Mouse (Mus musculus) small intestine, adult 2 months (tissue): ENCODE data around the gene Pdlim5. TPM values are rescaled to one million over a fixed set of nuclear protein-coding genes. Genes with fewer than 3 reads are reported as not detected.

Experiments used
- H3K27ac ChIP-seq: fragments of 200-500 bp; 2 replicates; pipeline ENCODE4 v1.5.1; 2012; ENCODE audit warnings: low read depth, low read length, control low read depth, inconsistent platforms; ENCODE audit not compliant: insufficient read depth
- H3K27me3 ChIP-seq: fragments of 200-500 bp; 2 replicates; pipeline ENCODE4 v1.6.1; 2012; ENCODE audit warnings: mild to moderate bottlenecking, moderate library complexity, low read length, inconsistent platforms; ENCODE audit not compliant: control insufficient read depth, insufficient read depth
- H3K36me3 ChIP-seq: fragments of 200-500 bp; 2 replicates; pipeline ENCODE4 v1.6.1; 2012; ENCODE audit warnings: mild to moderate bottlenecking, low read length, control low read depth, inconsistent platforms; ENCODE audit not compliant: control insufficient read depth, insufficient read depth
- H3K4me1 ChIP-seq: fragments of 200-500 bp; 2 replicates; pipeline ENCODE4 v1.6.1; 2012; ENCODE audit warnings: low read length, inconsistent platforms, mixed read lengths; ENCODE audit not compliant: control insufficient read depth, insufficient read depth, insufficient read length
- H3K4me3 ChIP-seq: fragments of 200-500 bp; 2 replicates; pipeline ENCODE4 v1.5.1; 2012; ENCODE audit warnings: low read depth, mild to moderate bottlenecking, control low read depth, inconsistent platforms, low read length, moderate library complexity
- CTCF ChIP-seq: fragments of 200-500 bp; IDR thresholded peaks from 2 replicates; pipeline ENCODE4 v1.5.1; 2012; ENCODE audit warnings: low read depth, mild to moderate bottlenecking, control low read depth, inconsistent platforms, low read length, moderate library complexity, mixed read lengths; ENCODE audit not compliant: insufficient replicate concordance, insufficient read length; ENCODE audit errors: extremely low read depth
- POLR2A ChIP-seq: fragments of 200-500 bp; IDR thresholded peaks from 2 replicates; pipeline ENCODE4 v1.6.1; 2012; ENCODE audit warnings: low read depth, mild to moderate bottlenecking, control low read depth, inconsistent platforms, low read length, moderate library complexity
- WGBS: fragments of 180-500 bp; shearing (Covaris S2); methylation state at CpG from one replicate; pipeline ENCODE4 v1.1.7; 2018; 5-methylcytosine and 5-hydroxymethylcytosine counted together
- polyA plus RNA-seq: library from polyadenylated mRNA; depleted of rRNA; stranded (reverse); fragments of >200 nt; gene quantifications from 2 replicates; pipeline ENCODE4 v1.2.3, GENCODE M21; 2012

Gene Pdlim5
- polyA plus RNA-seq, 1 experiment, result 63.1 TPM

DNA sequence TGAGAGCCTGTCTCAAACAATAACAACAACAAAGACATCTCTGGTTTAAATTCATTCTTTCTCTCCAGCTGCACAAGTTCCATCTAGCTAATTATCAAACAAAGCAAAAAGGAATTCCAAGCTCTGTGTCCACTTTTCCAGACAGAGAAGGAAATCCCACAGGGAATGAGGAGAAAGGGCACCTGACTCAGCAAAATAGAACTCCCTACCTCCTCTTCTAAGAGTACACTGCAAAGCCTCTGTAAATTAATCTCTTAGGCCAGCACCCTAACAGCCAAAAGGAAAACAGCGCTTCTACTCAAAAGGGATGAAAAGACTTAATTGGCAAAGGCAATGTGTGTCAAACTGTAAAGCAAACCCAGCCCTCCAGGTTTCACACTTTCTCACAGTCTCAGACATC is 20.4 kb downstream of the Pdlim5 start:
- Histone ChIP-seq H3K36me3 (peaks cover 5% of the 10 kb centered on the region; the same call in 1 of the 2 replicates), H3K27ac (no peak overlapping the region), H3K27me3 (no peaks in the 10 kb centered on the region), H3K4me1 (no peaks in the 10 kb centered on the region), H3K4me3 (no peak overlapping the region)
- no peak for TF ChIP-seq CTCF
- TF ChIP-seq POLR2A, result no peak
- WGBS, result 83% methylated on average over 1 of the region's 1 CpGs

DNA sequence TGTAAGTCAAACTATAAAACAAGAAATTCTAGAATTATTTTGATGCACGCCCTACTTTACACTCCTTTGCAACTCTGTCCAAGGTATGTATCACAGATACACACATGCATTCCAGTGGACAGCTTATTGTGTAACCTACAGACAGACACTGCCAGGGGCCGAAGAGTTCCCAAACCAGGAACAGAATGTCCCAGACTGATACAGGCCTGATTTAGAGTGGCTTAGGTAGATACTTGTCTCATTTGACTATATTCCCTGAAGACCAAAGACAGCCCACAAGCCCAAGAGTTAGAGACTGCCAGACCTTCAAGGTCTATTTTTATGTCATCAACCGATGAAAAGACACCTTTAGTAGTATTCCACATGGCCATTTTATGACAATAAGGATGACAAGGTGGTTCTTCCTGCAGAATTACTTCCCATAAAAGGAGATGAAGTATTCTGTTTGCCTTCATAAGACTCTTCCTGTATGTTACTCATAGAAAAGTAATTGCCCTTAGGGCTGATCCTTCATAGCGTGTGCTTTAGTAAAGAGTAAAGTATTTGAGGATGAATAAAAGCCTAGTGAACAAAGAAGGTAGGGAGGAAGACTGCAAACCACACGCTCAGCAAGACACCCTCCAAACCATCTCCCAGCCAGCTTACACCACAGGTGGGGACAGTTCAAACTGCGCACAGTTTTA is 22.9 kb downstream of the Pdlim5 start:
- 91% methylated on average over 6 of the region's 6 CpGs for WGBS

DNA sequence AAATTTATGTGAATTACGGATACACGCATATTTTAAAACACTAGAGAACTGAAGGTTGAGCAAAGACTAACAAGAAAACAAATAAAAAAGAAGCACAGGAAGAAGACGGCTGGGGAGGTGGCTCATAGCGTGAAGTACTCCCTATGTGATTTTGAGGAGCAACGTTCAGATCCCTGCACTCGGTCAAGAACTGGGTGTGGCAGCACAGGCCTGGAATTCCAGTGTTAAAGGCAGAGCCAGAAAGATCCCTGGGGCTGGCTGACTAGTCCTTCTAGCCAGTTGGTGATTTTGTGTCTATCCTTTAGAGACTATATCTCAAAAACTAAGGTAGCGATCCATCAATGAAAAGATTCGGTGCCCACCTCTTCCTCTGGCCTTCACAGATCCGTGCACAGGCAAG is 27.1 kb downstream of the Pdlim5 start:
- no peaks in the 10 kb centered on the region for H3K27me3 ChIP-seq
- peaks cover 6% of the 10 kb centered on the region for H3K36me3 ChIP-seq
- H3K4me3 ChIP-seq, result no peak overlapping the region
- TF ChIP-seq CTCF (no peak), POLR2A (no peak)
- 64% methylated on average over 9 of the region's 9 CpGs for WGBS
- no peak overlapping the region for H3K27ac ChIP-seq
- H3K4me1 ChIP-seq, result 0 out of 2 replicates have a peak, but pooled peaks cover 2% of the 10 kb centered on the region

More for the DNA sequence above, 22.9 kb downstream of the Pdlim5 start:
- Histone ChIP-seq H3K36me3 (peaks cover 5% of the 10 kb centered on the region; the same call in 1 of the 2 replicates), H3K27me3 (no peaks in the 10 kb centered on the region), H3K27ac (no peak overlapping the region), H3K4me1 (0 out of 2 replicates have a peak, but pooled peaks cover 2% of the 10 kb centered on the region), H3K4me3 (no peak overlapping the region)
- no peak for TF ChIP-seq CTCF
- no peak for TF ChIP-seq POLR2A

DNA sequence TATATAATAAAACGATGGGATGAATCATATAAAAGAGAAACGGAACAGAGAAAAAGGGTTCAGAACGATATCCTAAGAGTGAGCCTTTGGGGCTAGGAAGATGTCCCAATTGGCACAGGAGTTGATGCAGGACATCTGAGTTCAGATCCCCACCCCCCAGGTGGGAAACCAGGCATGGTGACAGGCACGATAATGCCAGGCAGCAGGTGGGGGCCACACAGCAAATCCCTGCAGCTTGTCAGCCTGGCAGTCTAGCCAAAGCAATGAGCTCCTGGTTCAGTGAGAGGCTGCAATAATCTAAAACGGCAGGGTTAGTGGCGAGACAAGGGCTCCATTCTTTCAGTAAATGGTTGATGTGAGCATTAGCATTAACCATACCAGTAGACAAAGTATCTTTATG is 33.4 kb downstream of the Pdlim5 start:
- peaks cover 4% of the 10 kb centered on the region; the same call in 1 of the 2 replicates for H3K36me3 ChIP-seq
- no peaks in the 10 kb centered on the region for H3K4me1 ChIP-seq
- no peak for TF ChIP-seq POLR2A
- TF ChIP-seq CTCF, result no peak
- no peak overlapping the region for H3K4me3 ChIP-seq
- H3K27ac ChIP-seq, result no peak overlapping the region
- H3K27me3 ChIP-seq, result no peaks in the 10 kb centered on the region
- 84% methylated on average over 6 of the region's 6 CpGs for WGBS

DNA sequence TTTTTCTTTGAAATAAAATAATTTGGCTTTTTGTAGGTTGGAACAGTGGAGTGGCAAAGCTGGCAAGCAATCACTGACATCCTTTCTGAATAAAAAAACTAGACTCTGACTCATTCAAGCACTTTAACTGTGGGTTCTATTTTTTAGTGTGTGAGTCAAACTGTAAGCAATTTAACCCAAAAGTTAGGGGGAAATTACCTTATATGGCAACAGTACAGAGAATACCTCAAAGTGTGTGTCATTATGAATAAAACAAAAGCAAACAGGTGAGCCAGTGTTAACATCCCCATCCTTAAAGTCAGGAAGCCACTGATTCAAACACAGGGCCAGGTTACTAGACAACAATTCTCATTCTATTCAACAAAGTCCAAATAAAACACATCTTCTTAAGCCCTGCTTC is 36.5 kb downstream of the Pdlim5 start:
- TF ChIP-seq CTCF, result no peak
- no peak for TF ChIP-seq POLR2A
- H3K4me3 ChIP-seq, result no peak overlapping the region
- H3K36me3 ChIP-seq, result peaks cover 3% of the 10 kb centered on the region
- no peaks in the 10 kb centered on the region for H3K27me3 ChIP-seq
- H3K4me1 ChIP-seq, result no peaks in the 10 kb centered on the region
- H3K27ac ChIP-seq, result no peak overlapping the region

DNA sequence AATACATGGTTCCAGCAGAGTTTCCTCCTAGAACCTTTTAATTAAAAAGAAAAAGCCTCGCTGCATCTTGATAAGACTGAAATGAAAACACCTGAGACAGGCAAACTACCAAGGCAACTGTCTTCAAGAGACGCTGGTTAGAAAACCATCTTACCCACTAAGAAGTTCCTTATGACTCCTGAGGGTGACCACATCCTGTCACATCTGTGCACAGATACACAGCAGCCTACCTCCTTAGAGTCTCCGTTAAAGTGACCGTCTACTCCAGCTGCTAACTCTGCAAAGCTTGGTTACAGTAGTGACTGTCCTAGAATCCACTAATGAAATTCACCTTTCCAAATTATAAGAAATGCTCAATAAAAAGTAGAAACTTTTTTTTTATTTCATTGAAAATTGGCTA is 38.8 kb downstream of the Pdlim5 start:
- H3K4me1 ChIP-seq, result 0 out of 2 replicates have a peak, but pooled peaks cover 1% of the 10 kb centered on the region
- 76% methylated on average over 4 of the region's 4 CpGs for WGBS
- no peak for TF ChIP-seq CTCF
- H3K4me3 ChIP-seq, result no peak overlapping the region
- H3K36me3 ChIP-seq, result peaks cover 7% of the 10 kb centered on the region
- no peak overlapping the region for H3K27ac ChIP-seq
- H3K27me3 ChIP-seq, result no peaks in the 10 kb centered on the region

DNA sequence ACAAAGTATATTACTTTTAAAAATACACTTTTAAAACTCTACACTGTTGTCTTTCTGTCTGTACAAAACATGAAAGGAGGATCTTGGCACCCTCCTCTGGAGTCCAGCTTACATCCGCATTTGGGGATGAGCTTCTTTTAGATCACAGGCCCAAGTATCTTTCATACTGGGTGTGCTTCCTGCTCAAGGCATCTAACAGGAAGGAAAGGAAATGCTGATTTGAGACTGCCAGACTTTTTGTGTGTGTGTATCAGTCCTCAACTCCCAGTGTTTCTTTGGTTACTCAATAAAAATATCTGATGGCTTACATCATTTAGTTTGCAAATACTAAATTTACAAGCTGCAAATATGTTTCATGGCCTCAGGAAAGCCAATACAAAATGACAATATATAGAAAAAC is 42.3 kb downstream of the Pdlim5 start:
- WGBS, result 85% methylated on average over 1 of the region's 1 CpGs
- peaks cover 9% of the 10 kb centered on the region; the same call in 1 of the 2 replicates for H3K4me1 ChIP-seq
- H3K4me3 ChIP-seq, result no peak overlapping the region
- TF ChIP-seq POLR2A (no peak), CTCF (no peak)
- no peak overlapping the region for H3K27ac ChIP-seq
- peaks cover 12% of the 10 kb centered on the region for H3K36me3 ChIP-seq
- H3K27me3 ChIP-seq, result no peaks in the 10 kb centered on the region
